Mouse (Mus musculus) splenic B cell, adult 2 months (primary cell): ENCODE measurements around the gene Evi2a.

ENCODE experiments used
- DNase-seq: peaks from one replicate; pipeline ENCODE4 v3.0.0-alpha.2; 2011; ENCODE audit warnings: low read depth, low spot score
- H3K27me3 ChIP-seq: 2 replicates; pipeline ENCODE4 v1.6.1; 2012; ENCODE audit warnings: mild to moderate bottlenecking, low read length, moderate library complexity, mixed read lengths; ENCODE audit not compliant: control insufficient read depth, poor library complexity, insufficient read depth, severe bottlenecking
- H3K36me3 ChIP-seq: 2 replicates; pipeline ENCODE4 v1.6.1; 2012; ENCODE audit warnings: mild to moderate bottlenecking, low read length, moderate library complexity, mixed read lengths; ENCODE audit not compliant: control insufficient read depth, poor library complexity, insufficient read depth, severe bottlenecking

Gene Evi2a

GRCm38 (mm10) chr11:79530333-79530761 is at the start of gene Evi2a, which contains the start of gene Evi2:
Gene Evi2a (minus strand): TSS chr11:79530609.
Gene Evi2 (minus strand): TSS chr11:79530589.
- peaks cover 2% of the 10 kb centered on the region for H3K36me3 ChIP-seq
- H3K27me3 ChIP-seq: no peaks in the 10 kb centered on the region
- peak; percentile 84 for DNase-seq

- peak; percentile 89 for DNase-seq
- Histone ChIP-seq H3K27me3 (no peaks in the 10 kb centered on the region), H3K36me3 (no peaks in the 10 kb centered on the region)
Observed at GRCm38 (mm10) chr11:79577741-79578140, 47.3 kb upstream of the Evi2a start.

GRCm38 (mm10) chr11:79575383-79576073 is 45.1 kb upstream of the Evi2a start:
- DNase-seq: no peak
- H3K36me3 ChIP-seq: peaks cover 5% of the 10 kb centered on the region; the same call in 1 of the 2 replicates

GRCm38 (mm10) chr11:79573836-79574235 is 43.4 kb upstream of the Evi2a start:
- DNase-seq: peak; percentile 72
- no peaks in the 10 kb centered on the region for H3K27me3 ChIP-seq
- peaks cover 8% of the 10 kb centered on the region for H3K36me3 ChIP-seq

More at GRCm38 (mm10) chr11:79575383-79576073, 45.1 kb upstream of the Evi2a start:
- no peaks in the 10 kb centered on the region for H3K27me3 ChIP-seq

GRCm38 (mm10) chr11:79570319-79570718 is 39.9 kb upstream of the Evi2a start:
- Histone ChIP-seq H3K27me3 (no peaks in the 10 kb centered on the region), H3K36me3 (peaks cover 20% of the 10 kb centered on the region)
- no peak for DNase-seq

GRCm38 (mm10) chr11:79568197-79568911 is 37.9 kb upstream of the Evi2a start:
- no peak for DNase-seq
- H3K36me3 ChIP-seq: peaks cover 20% of the 10 kb centered on the region

GRCm38 (mm10) chr11:79566947-79567346 is 36.5 kb upstream of the Evi2a start:
- no peak for DNase-seq
- Histone ChIP-seq H3K36me3 (peaks cover 20% of the 10 kb centered on the region), H3K27me3 (no peaks in the 10 kb centered on the region)

More at GRCm38 (mm10) chr11:79568197-79568911, 37.9 kb upstream of the Evi2a start:
- no peaks in the 10 kb centered on the region for H3K27me3 ChIP-seq

GRCm38 (mm10) chr11:79563493-79563892 is 33.1 kb upstream of the Evi2a start:
- no peak for DNase-seq
- no peaks in the 10 kb centered on the region for H3K27me3 ChIP-seq
- H3K36me3 ChIP-seq: peaks cover 14% of the 10 kb centered on the region

GRCm38 (mm10) chr11:79560536-79560935 is 30.1 kb upstream of the Evi2a start:
- peaks cover 6% of the 10 kb centered on the region; the same call in 1 of the 2 replicates for H3K36me3 ChIP-seq
- no peaks in the 10 kb centered on the region for H3K27me3 ChIP-seq
- DNase-seq: no peak

GRCm38 (mm10) chr11:79552622-79553021 is 22.2 kb upstream of the Evi2a start:
- no peaks in the 10 kb centered on the region for H3K27me3 ChIP-seq
- peaks cover 14% of the 10 kb centered on the region for H3K36me3 ChIP-seq
- DNase-seq: no peak

- Histone ChIP-seq H3K27me3 (no peaks in the 10 kb centered on the region), H3K36me3 (peaks cover 2% of the 10 kb centered on the region; the same call in 1 of the 2 replicates)
- no peak for DNase-seq
Observed at GRCm38 (mm10) chr11:79536293-79536692, 5.9 kb upstream of the Evi2a start.

- DNase-seq: no peak
- H3K27me3 ChIP-seq: no peaks in the 10 kb centered on the region
- H3K36me3 ChIP-seq: peaks cover 2% of the 10 kb centered on the region; the same call in 1 of the 2 replicates
Observed at GRCm38 (mm10) chr11:79535554-79535953, 5.1 kb upstream of the Evi2a start.

GRCm38 (mm10) chr11:79533950-79534690 is 3.7 kb upstream of the Evi2a start:
- DNase-seq: no peak
- Histone ChIP-seq H3K36me3 (peaks cover 2% of the 10 kb centered on the region; the same call in 1 of the 2 replicates), H3K27me3 (no peaks in the 10 kb centered on the region)

- H3K27me3 ChIP-seq: no peaks in the 10 kb centered on the region
- DNase-seq: no peak
- peaks cover 2% of the 10 kb centered on the region; the same call in 1 of the 2 replicates for H3K36me3 ChIP-seq
Observed at GRCm38 (mm10) chr11:79533311-79533710, 2.9 kb upstream of the Evi2a start.
